Mouse (Mus musculus) monocyte, adult 5-6 weeks (primary cell): ENCODE measurements around the gene Trib3. TPM values are rescaled to one million over a fixed set of nuclear protein-coding genes. Genes with fewer than 3 reads are reported as not detected.
"Not testable (repeated sequence)": the region's sequence is repeated elsewhere in the genome, so short reads cannot be mapped to it uniquely, and the experiment has no call there.

Source experiments
- ATAC-seq: fragments of 153-309, 156-312 bp; replicated peaks from 2 replicates; pipeline ENCODE4 v1.8.0; 2017; ENCODE audit warnings: mild to moderate bottlenecking; ENCODE audit not compliant: low TSS enrichment, insufficient number of reproducible peaks, severe bottlenecking, poor library complexity, low FRiP score
- total RNA-seq: library from RNA; stranded (forward); fragments of 200-1000, 200-491, 200-594 nt; gene quantifications from 3 replicates; pipeline ENCODE4 v1.2.3, GENCODE M21; 2017

Trib3 gene
- total RNA-seq, 1 experiment from 2014 or later: not detected

DNA sequence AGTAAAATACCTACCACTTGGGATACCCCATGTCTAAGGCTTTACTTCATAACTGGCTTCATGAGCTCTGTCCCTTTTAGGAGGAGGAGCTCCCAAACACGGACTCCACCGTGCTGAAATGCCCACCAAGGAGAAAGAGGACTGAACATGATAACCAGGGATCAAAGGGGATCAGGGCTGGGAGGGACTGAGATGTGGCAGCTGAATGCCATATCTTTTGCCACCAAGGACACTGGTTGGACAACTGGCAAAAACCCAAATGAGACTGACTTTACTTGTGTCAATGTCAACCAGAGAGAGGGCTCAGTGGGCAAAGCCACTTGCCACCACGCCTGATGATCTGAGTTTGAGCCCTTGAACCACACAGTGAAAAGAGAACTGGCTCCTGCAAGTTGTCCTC, 19.0 kb downstream of the Trib3 start:
- no peak for ATAC-seq

DNA sequence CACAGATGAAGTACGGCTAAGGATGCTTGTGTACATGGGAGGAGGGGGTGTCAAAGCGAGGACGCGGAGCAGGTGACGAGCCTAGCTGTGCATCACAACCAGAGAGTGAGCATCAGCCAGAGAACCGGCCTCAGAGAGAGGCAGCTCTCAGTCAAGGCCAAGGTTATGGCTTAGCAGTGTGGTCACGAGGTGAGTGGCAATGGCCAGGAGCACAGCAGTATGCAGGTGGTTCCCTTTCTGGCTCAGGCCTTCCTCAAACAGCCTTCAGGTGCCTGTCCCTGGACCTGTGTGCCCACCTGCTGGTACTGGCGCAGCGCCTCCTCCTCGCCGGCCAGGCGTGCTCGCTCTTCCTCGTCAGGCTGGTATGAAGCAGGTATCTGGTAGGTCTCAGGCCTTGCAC, 19.9 kb downstream of the Trib3 start:
- no peak for ATAC-seq

DNA sequence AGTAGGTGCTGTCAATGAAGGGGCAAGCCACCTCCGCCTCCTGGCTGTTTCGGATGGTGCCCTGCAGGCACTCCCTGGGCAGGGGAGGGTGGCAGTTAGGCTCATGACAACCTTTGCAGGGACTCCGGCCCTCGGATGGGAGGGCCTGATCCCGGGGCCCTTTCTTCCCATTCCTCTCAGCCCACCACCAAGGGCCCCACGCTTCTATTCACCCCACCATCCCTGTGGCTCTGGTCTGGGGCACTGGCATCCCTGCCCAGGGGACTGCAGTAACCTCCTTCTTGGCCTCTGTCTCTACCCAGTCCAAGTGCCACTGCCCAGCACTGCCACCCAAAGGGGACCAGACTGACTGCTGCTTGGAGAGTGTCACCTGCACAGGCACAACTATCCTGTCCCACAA, 21.6 kb downstream of the Trib3 start:
- ATAC-seq: no peak

DNA sequence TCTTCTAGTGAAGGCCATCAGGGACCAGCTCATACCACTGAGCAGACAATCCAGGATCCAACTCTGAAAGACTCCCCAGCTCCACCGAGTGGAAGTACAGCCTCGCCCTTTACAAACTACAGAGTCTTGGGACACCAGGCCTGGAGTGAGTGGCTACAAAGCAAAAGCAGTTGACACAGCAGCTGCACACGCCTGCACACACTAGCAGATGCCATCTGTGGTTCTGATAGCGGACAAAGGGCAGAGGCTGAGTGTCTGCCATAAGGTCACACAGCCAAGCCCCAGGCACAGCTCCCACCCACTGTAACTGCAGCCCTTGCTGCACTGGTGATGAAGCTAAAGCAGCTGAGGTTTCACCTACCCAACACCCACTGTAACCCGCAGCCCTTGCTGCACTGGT, 22.3 kb downstream of the Trib3 start:
- no peak for ATAC-seq

DNA sequence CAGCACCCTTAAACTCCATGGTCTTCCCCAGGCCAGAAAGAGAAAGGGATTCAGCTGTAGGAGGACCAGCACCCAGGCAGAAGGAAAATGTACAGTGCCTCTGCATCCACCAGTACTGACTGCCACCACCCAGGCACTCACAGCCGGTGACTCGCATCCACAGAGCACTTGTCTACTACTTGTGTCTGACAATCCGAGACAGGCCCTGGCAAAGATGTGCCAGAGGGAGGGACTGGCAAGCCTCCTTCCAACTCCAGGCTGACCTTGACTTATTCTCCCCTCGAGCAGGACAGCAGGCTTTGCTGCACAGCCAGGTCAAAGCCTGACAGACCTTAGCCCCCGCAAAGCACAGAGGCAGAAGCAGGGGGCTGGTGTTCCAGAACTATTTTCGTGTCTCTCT, 26.8 kb downstream of the Trib3 start:
- ATAC-seq: no peak

DNA sequence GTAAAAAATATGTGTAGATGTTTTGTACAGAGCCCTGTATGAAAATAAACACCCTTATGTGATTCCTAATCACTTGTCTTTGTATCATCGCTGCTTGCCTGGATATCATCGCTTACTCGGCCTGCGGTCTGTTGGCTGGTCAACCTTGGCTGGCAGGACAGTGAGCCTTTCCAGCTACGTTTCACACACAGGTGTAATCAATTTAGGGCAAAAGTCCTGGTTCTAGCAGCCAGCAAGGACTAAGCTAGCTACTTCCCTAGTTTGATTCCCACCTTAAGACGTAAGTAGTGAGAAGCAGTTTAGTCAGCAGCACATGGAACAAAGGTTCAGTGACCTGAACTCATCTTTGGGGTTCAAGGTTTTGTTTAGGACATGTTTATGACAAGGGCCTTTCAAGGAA, 29.9 kb downstream of the Trib3 start:
- no peak for ATAC-seq

DNA sequence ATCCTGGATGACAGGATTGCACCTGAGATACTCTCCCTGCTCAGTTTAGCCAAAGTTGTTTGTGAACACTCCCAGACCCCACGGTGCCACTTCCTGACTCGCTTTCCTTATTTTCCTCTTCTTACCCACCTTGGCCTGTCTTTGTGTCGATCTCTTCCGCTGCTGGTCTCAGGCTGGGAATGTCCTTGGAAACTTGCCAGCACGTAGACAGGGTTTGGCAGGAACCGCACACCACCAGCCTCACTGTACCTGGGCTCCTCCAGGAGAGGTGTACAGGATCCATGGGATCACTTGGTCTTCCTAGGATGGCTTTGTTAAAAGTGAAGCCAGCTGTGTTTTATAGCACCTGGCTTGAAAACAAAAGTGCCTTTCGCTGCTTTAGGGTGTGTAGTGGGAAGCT, 30.8 kb downstream of the Trib3 start:
- no peak for ATAC-seq

DNA sequence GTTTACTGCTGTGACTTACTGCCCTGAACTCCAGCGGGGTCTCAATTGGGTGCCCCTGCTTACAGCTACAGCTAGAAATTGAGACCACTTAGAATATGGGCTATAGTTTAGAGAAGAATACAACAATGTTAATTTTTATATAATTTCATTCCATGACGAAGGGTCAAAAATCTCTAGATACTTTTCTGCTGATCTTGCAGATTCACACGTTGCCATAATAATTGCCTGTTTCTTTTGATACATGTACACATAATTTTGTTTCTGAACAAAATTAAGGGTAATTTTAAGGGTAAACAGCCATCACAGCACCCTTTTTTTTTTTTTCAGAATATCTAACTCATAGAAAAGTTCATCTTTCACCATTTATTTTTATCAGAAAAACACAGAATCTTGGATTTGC, 36.6 kb downstream of the Trib3 start:
- ATAC-seq: no peak

DNA sequence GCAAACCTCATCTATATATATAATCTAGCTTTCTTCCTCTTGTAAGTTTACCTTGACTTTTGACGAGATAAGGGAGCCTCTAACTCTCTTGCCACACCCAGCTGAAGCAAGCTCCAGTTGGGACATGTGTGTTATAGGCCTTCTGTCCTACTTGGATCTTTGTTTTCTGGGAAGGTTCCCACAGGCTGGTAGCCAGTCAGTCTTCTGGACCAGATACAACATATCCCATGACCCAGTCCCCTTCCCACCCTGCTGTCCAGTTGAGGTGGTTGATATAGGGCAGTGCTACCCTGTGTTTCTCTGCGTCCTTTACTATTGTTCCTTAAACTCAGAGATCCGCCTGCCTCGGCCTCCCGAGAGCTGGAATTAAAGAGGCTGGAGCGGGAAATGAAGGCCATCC, 38.4 kb downstream of the Trib3 start:
- no peak for ATAC-seq

DNA sequence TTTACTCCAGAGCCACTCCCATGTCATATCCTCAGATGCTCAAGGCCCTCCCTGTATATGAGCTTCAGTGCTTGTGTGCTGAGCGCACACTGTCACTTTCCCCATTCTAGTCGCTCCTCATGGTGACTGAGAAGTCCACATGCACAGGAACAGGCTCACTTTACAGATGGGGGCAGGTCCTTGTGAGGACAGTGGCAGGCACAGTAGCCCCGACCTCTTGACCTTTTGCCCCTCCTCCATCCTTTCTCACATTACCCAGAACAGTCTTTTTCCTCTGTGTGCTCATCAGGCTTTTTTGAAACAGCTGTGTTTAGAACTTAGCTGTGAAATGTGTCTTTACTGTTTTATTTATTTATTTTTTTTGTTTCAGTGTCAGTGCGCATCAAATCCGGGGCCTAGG, 40.1 kb downstream of the Trib3 start:
- ATAC-seq: no peak

DNA sequence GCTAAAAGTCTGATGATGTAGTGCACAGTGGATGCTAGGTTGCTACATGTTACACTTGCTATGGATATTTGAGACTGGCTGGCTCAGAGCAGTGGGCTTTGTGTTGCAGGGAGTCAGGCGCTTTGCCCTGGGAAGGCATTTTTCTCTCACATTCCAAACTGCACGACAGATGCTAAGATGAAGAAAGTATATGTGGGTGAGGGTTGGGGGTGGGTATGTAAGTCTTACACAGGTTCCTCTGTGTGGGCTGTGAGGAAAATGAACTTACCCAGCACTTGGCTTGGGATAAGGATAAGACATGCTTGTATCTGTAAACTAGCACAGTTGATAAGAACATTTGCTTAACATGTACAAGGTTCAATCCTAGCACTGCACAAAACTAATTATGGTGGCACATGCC, 41.0 kb downstream of the Trib3 start:
- 0 out of 2 replicates have a peak, but pooled peaks have one; percentile 13 for ATAC-seq

DNA sequence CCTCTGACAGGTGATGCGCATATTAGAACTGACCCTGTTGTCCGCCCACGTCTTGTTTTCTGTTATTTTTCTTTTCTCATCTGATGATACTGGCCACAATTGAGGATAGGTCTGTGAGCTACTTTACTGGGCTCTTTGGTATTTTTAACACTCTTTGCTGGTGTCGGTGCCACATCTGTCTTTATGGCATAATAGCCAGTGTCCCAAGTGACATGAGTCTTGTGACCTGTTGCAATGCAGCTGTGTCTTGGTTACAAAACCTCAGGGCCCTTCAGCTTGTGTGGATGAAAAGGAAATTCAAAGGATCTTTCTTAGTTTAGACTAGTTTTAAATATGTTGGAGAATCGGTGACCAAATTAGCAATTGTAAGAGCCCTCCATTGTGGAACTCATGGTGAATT, 49.3 kb downstream of the Trib3 start:
- 0 out of 2 replicates have a peak, but pooled peaks have one; percentile 14 for ATAC-seq

DNA sequence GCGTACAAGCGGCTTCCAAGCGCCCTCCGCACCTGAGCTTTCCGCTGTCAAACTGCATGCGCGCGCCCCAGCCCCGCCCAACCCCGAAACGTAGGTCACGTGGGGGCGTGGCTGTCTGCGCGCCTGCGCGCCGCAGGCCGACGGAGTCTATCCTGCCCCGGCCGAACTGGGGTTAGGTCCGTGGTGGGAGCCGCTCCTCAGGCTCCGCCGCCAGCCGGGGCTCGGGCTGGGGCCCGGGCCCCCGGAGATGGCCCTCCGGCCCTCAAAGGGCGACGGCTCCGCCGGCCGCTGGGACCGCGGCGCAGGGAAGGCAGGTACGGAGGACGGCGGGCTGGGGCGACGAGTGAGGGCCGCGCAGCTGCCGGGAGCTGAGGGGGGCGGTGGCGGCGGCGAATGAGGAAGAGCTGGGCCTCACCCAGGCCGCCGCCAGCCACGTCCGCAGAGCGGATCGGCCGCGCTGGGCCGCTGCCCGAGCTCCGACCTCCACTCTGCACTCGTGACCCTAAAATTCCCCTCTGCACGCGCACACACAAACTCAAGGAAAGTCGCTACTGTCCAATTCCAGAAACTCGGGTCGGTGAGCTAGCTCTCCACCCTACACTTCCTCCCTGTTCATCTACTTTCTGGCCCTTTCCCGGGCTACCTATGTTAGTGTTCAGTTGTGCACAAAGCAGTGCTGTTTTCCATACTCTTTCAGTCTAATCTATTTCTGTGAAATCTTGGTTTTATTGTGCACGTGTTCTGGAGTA, 49.9 kb downstream of the Trib3 start, which contains the start of gene Tbc1d20:
TSS of gene Tbc1d20 (plus strand) at position 102 of the 749 bp plus-strand sequence.
- peak; percentile 67 for ATAC-seq

DNA sequence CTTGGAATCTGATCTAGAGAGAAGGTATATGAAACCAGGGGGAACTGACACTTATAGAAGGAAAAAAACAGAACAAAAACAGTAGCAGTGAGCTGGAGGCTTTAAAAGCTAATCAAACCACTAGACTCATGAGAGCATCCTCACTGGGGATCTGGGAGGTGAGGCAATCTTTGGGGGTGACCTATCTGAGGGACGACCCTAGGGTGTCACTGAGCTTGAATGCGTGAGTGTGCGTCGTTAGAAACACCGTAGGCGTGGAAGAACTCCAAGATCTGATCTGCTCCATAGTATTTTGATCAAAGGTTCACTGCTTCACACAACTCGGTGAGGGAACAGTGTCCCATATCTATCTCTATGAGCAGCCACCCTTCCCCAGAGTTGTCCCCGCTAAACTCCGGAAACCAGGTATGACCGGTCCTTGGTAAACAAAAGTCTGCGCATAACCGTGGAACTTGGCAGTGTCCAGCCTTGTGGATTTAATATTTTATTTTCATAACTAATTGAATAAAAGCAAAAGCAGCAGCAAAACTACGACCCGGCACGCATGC, 50.6 kb downstream of the Trib3 start:
- no peak for ATAC-seq

DNA sequence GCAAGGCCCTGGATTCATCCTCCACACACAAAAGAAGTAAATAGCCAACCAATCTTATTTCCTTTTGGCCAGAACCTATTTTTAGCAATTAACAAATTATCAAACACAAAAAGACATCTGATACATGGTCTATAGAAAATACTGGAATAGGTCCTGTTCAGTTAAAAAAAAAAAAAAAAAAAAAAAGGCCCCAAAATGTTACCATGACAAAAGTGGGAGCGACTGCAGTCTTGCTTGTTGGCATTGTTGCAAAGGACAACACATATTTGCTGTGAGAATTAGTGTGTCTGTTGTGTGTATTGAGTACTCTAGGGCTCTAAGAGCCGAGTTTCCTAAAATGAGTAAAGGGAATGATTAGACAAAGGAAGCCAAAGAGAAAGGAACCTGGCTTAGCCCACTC, 51.4 kb downstream of the Trib3 start:
- ATAC-seq: no peak

DNA sequence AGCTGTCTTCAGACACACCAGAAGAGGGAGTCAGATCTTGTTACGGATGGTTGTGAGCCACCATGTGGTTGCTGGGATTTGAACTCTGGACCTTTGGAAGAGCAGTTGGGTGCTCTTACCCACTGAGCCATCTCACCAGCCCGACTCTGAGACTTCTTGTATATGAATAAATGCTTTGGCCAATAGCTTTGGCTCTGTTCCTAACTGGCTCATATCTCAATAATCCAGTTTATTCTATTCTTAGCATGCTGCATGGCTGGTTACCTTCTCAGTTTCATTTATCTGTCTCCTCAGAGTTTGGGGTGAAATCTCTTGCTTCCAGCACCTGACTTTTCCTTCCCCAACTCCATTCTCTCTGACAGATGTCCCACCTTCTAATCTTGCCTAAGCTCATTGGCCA, 54.2 kb downstream of the Trib3 start:
- not testable (repeated sequence) for ATAC-seq

DNA sequence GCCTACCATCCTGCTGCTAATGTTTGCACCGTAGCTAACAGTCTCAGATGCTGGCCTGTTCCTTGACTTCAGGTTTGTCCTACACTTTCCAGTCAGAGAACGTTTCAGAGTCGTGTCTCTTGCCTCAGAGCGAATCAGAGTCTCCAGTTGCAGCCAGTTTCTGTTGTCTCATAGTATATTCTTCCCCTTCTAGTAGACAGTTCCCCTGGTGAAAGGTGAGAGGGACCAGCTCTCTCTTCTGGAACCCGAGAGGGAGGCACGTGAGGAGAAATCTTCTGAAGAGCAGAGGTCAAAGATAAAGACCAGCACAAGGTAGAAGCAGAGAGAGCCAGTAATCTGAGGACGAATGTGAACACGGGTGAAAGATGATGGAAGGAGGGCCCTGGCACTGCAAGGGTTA, 55.8 kb downstream of the Trib3 start:
- ATAC-seq: no peak

DNA sequence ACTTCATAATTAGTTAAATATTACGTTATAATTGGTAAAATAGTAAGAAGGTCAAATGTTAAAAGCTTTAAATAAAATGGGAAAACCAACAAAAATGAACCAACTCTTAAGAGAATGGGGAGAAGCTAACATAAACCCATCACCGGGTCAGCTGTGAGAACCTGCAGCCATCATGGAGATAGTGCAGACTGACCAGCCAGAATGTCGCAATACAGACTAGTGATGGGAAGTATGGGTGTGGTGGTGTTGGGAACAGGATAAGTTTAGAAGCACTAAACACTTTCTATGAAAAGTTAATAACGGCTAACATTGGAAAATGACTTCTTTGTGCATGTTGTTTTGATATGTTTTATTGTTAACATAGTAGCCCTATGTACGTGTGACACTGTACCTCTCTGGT, 56.3 kb downstream of the Trib3 start:
- no peak for ATAC-seq
